Mouse (Mus musculus): ENCODE results near the gene Cst6.

The Cst6 gene

GRCm38 (mm10) chr19:5348526-5349501 lies 560 bp downstream of the Cst6 start:
- DNase-seq (ENCODE audit: low spot score): no peak

- no peak for DNase-seq (ENCODE audit: low spot score)
Observed at GRCm38 (mm10) chr19:5348064-5348463, 1.3 kb downstream of the Cst6 start.

- DNase-seq (ENCODE audit: low spot score): no peak
Observed at GRCm38 (mm10) chr19:5345297-5346131, 3.9 kb downstream of the Cst6 start.

- DNase-seq (ENCODE audit: low spot score): no peak
Observed at GRCm38 (mm10) chr19:5341360-5341759, 8.0 kb downstream of the Cst6 start.

GRCm38 (mm10) chr19:5337975-5338374 lies 11.4 kb downstream of the Cst6 start:
- DNase-seq (ENCODE audit: low spot score): peak; percentile 85

GRCm38 (mm10) chr19:5335441-5335840 lies 13.9 kb downstream of the Cst6 start, which contains the start of gene Catsper1:
Gene Catsper1 (plus strand): TSS chr19:5335741.
- DNase-seq (ENCODE audit: low spot score): no peak

GRCm38 (mm10) chr19:5334741-5335140 lies 14.6 kb downstream of the Cst6 start:
- no peak for DNase-seq (ENCODE audit: low spot score)

- DNase-seq (ENCODE audit: low spot score): no peak
Observed at GRCm38 (mm10) chr19:5327970-5328369, 21.4 kb downstream of the Cst6 start.

GRCm38 (mm10) chr19:5323801-5324200 lies 25.6 kb downstream of the Cst6 start:
- no peak for DNase-seq (ENCODE audit: low spot score)

GRCm38 (mm10) chr19:5313189-5313588 lies 36.2 kb downstream of the Cst6 start:
- no peak for DNase-seq (ENCODE audit: low spot score)

GRCm38 (mm10) chr19:5309025-5309424 lies 40.3 kb downstream of the Cst6 start:
- no peak for DNase-seq (ENCODE audit: low spot score)

- DNase-seq (ENCODE audit: low spot score): no peak
Observed at GRCm38 (mm10) chr19:5306968-5307734, 42.2 kb downstream of the Cst6 start.

GRCm38 (mm10) chr19:5306279-5306678 lies 43.1 kb downstream of the Cst6 start:
- DNase-seq (ENCODE audit: low spot score): no peak

- peak; percentile 52 for DNase-seq (ENCODE audit: low spot score)
Observed at GRCm38 (mm10) chr19:5302455-5302854, 46.9 kb downstream of the Cst6 start.

- no peak for DNase-seq (ENCODE audit: low spot score)
Observed at GRCm38 (mm10) chr19:5300588-5300987, 48.8 kb downstream of the Cst6 start.

- DNase-seq (ENCODE audit: low spot score): no peak
Observed at GRCm38 (mm10) chr19:5297903-5298800, 51.2 kb downstream of the Cst6 start, which contains the start of gene Gal3st3. Gene Gal3st3 (plus strand): TSS chr19:5298331.

- DNase-seq (ENCODE audit: low spot score): peak; percentile 74
Observed at GRCm38 (mm10) chr19:5296630-5297029, 52.7 kb downstream of the Cst6 start.

GRCm38 (mm10) chr19:5295736-5296075 lies 53.7 kb downstream of the Cst6 start:
- no peak for DNase-seq (ENCODE audit: low spot score)

- DNase-seq (ENCODE audit: low spot score): peak; percentile 99
Observed at GRCm38 (mm10) chr19:5294972-5295735, 54.2 kb downstream of the Cst6 start, which contains the start of gene Sf3b2. Gene Sf3b2 (minus strand): TSS chr19:5295455.

All from layer of hippocampus, adult 11-12 months (tissue).